8 mouse cellular contexts compared by ENCODE assay signal in genomic region chr3:98990801-98991200, GRCm38 (mm10).
DNase-seq lines count a peak whose midpoint lies in the region; ATAC-seq and TF ChIP-seq lines count a peak whose summit lies in the region.

No protein-coding gene starts in this region.

- no peak for TF ChIP-seq EP300 in lung, postnatal 0 days (IDR thresholded peaks at IDR 0.05)
- TF ChIP-seq EP300 in liver, postnatal 0 days (IDR thresholded peaks at IDR 0.05; ENCODE audit: low read depth) = no peak

- ATAC-seq in lung, embryonic 15.5 days (ENCODE audit: borderline replicate concordance, extremely low read depth, low FRiP score, low TSS enrichment) = peak; percentile 39; the same call in 1 of the 2 replicates
- ATAC-seq in lung, postnatal 0 days = no peak
- ATAC-seq in forebrain, embryonic 11.5 days (replicated peaks; ENCODE audit: low FRiP score) = peak; percentile 90
- peak; percentile 96 for ATAC-seq in midbrain, embryonic 16.5 days
- ATAC-seq in liver, postnatal 0 days = no peak

- TF ChIP-seq CTCF in lung, postnatal 0 days (IDR thresholded peaks at IDR 0.05) = no peak
- no peak for TF ChIP-seq CTCF in liver, postnatal 0 days (IDR thresholded peaks at IDR 0.05; ENCODE audit: low read depth)

- H3K4me3 ChIP-seq in lung, embryonic 15.5 days = no peak overlapping the region
- H3K4me3 ChIP-seq in lung, postnatal 0 days (ENCODE audit: low read depth, low read length) = no peak overlapping the region
- no peak overlapping the region for H3K4me3 ChIP-seq in forebrain, embryonic 11.5 days (ENCODE audit: low read depth, low read length)
- no peak overlapping the region for H3K4me3 ChIP-seq in midbrain, embryonic 16.5 days (ENCODE audit: low read depth, low read length)
- H3K4me3 ChIP-seq in liver, postnatal 0 days (ENCODE audit: low read depth, low read length) = no peak overlapping the region

- no peak overlapping the region for H3K9ac ChIP-seq in lung, embryonic 15.5 days
- H3K9ac ChIP-seq in lung, postnatal 0 days (replicated peaks; ENCODE audit: low read depth) = no peak overlapping the region
- H3K9ac ChIP-seq in forebrain, embryonic 11.5 days (ENCODE audit: low read length) = no peak overlapping the region
- no peak overlapping the region for H3K9ac ChIP-seq in midbrain, embryonic 16.5 days (ENCODE audit: low read depth, low read length)
- no peak overlapping the region for H3K9ac ChIP-seq in liver, postnatal 0 days (replicated peaks)

- peak overlapping the region; percentile 1; the same call in 1 of the 2 replicates for H3K4me2 ChIP-seq in lung, embryonic 15.5 days
- no peak overlapping the region for H3K4me2 ChIP-seq in lung, postnatal 0 days (replicated peaks; ENCODE audit: low read depth, low read length)
- peak overlapping the region; percentile 21; the same call in 1 of the 2 replicates for H3K4me2 ChIP-seq in forebrain, embryonic 11.5 days (ENCODE audit: low read depth, low read length, severe bottlenecking)
- H3K4me2 ChIP-seq in midbrain, embryonic 16.5 days (ENCODE audit: low read length) = peak overlapping the region; percentile 12; the same call in 1 of the 2 replicates
- H3K4me2 ChIP-seq in liver, postnatal 0 days (ENCODE audit: low read depth, low read length) = no peak overlapping the region

- H3K9me3 ChIP-seq in lung, embryonic 15.5 days = no peaks in the 10 kb centered on the region
- H3K9me3 ChIP-seq in lung, postnatal 0 days (ENCODE audit: low read length) = no peaks in the 10 kb centered on the region
- no peaks in the 10 kb centered on the region for H3K9me3 ChIP-seq in forebrain, embryonic 11.5 days (ENCODE audit: control insufficient read depth, low read length)
- H3K9me3 ChIP-seq in midbrain, embryonic 16.5 days (replicated peaks; ENCODE audit: control insufficient read depth, low read length, poor library complexity, severe bottlenecking) = no peaks in the 10 kb centered on the region
- H3K9me3 ChIP-seq in liver, postnatal 0 days (ENCODE audit: low read length) = no peaks in the 10 kb centered on the region

- no peaks in the 10 kb centered on the region for H3K27me3 ChIP-seq in lung, embryonic 15.5 days
- no peaks in the 10 kb centered on the region for H3K27me3 ChIP-seq in lung, postnatal 0 days (replicated peaks; ENCODE audit: insufficient read depth, low read length)
- H3K27me3 ChIP-seq in forebrain, embryonic 11.5 days (ENCODE audit: control insufficient read depth, insufficient read depth, low read length) = no peaks in the 10 kb centered on the region
- H3K27me3 ChIP-seq in midbrain, embryonic 16.5 days (ENCODE audit: control insufficient read depth, insufficient read depth, low read depth, low read length) = no peaks in the 10 kb centered on the region
- H3K27me3 ChIP-seq in liver, postnatal 0 days (ENCODE audit: insufficient read depth, low read length) = no peaks in the 10 kb centered on the region

- WGBS in lung, embryonic 15.5 days = 21% methylated on average over 10 of the region's 10 CpGs
- WGBS in lung, postnatal 0 days = 26% methylated on average over 10 of the region's 10 CpGs
- WGBS in forebrain, embryonic 11.5 days = 11% methylated on average over 10 of the region's 10 CpGs
- 22% methylated on average over 10 of the region's 10 CpGs for WGBS in midbrain, embryonic 16.5 days
- whole genome bisulfite sequencing in liver, postnatal 0 days (ENCODE audit: insufficient replicate concordance) = 27% methylated on average over 10 of the region's 10 CpGs

- no peak for DNase-seq in lung, postnatal 0 days (ENCODE audit: low spot score)
- peak; percentile 75 for DNase-seq in forebrain, embryonic 11.5 days (ENCODE audit: low spot score)
- DNase-seq in heart, postnatal 36 days = peak; percentile 5 to 7
- peak; percentile 3 to 48 for DNase-seq in layer of hippocampus, adult 18-20 months (ENCODE audit: low spot score in 2 of 2)
- DNase-seq in liver, postnatal 0 days = no peak
- DNase-seq in thymus, postnatal 0 days (ENCODE audit: low spot score) = no peak

- intact Hi-C loops in heart, postnatal 36 days (cut with DNase I) = no loop called here

- no peaks in the 10 kb centered on the region for H3K4me1 ChIP-seq in lung, embryonic 15.5 days
- no peaks in the 10 kb centered on the region for H3K4me1 ChIP-seq in lung, postnatal 0 days (ENCODE audit: insufficient read depth, low read depth, low read length)
- H3K4me1 ChIP-seq in forebrain, embryonic 11.5 days (replicated peaks; ENCODE audit: control insufficient read depth, insufficient read depth, low read length) = peaks cover 4% of the 10 kb centered on the region; the same call in 1 of the 2 replicates
- no peaks in the 10 kb centered on the region for H3K4me1 ChIP-seq in midbrain, embryonic 16.5 days (ENCODE audit: control insufficient read depth, insufficient read depth, low read length)
- no peaks in the 10 kb centered on the region for H3K4me1 ChIP-seq in liver, postnatal 0 days (ENCODE audit: insufficient read depth)

- no peaks in the 10 kb centered on the region for H3K36me3 ChIP-seq in lung, embryonic 15.5 days
- H3K36me3 ChIP-seq in lung, postnatal 0 days (ENCODE audit: insufficient read depth, low read length) = no peaks in the 10 kb centered on the region
- H3K36me3 ChIP-seq in forebrain, embryonic 11.5 days (ENCODE audit: control insufficient read depth, insufficient read depth, low read length) = no peaks in the 10 kb centered on the region
- H3K36me3 ChIP-seq in midbrain, embryonic 16.5 days (ENCODE audit: control insufficient read depth, insufficient read depth, low read length) = no peaks in the 10 kb centered on the region
- H3K36me3 ChIP-seq in liver, postnatal 0 days (replicated peaks; ENCODE audit: insufficient read depth, low read length) = no peaks in the 10 kb centered on the region

- no peak overlapping the region for H3K27ac ChIP-seq in lung, embryonic 15.5 days
- H3K27ac ChIP-seq in lung, postnatal 0 days (ENCODE audit: low read length) = no peak overlapping the region
- no peak overlapping the region for H3K27ac ChIP-seq in forebrain, embryonic 11.5 days (ENCODE audit: low read depth, low read length)
- no peak overlapping the region for H3K27ac ChIP-seq in midbrain, embryonic 16.5 days (ENCODE audit: low read length)
- H3K27ac ChIP-seq in liver, postnatal 0 days (ENCODE audit: low read depth) = no peak overlapping the region

Comparison
In these comparisons a context has a peak if more than half of its experiments do, and no peak if none do; other contexts are left out.
1. ATAC-seq: peak in lung, embryonic 15.5 days (single experiment), forebrain, embryonic 11.5 days (single experiment) and midbrain, embryonic 16.5 days (single experiment); none in lung, postnatal 0 days (single experiment) and liver, postnatal 0 days (single experiment).
2. H3K4me2 ChIP-seq: peak in lung, embryonic 15.5 days (single experiment), forebrain, embryonic 11.5 days (single experiment) and midbrain, embryonic 16.5 days (single experiment); none in lung, postnatal 0 days (single experiment) and liver, postnatal 0 days (single experiment).
3. DNase-seq: peak in forebrain, embryonic 11.5 days (single experiment), heart, postnatal 36 days (2 of 2) and layer of hippocampus, adult 18-20 months (2 of 2); none in lung, postnatal 0 days (single experiment), liver, postnatal 0 days (single experiment) and thymus, postnatal 0 days (single experiment).